In genomic region chr5:106463661-106464191, GRCm38 (mm10) we compare ENCODE assay signal across 10 mouse cellular contexts. TPM values are rescaled to one million over a fixed set of nuclear protein-coding genes. Genes with fewer than 3 reads are reported as not detected.
DNase-seq lines count a peak whose midpoint lies in the region; ATAC-seq lines count a peak whose summit lies in the region.
"Had no signal": no experiment of that assay in that cellular context is flagged by ENCODE, and none has a peak within 500 bp of the region (broad histone marks: within the 10 kb centered on the region; RNA-seq: fewer than 3 reads in every experiment).

No protein-coding gene starts in this region.

- under 1% methylated on average over 25 of the region's 25 CpGs for WGBS in hindbrain, embryonic 11.5 days
- under 1% methylated on average over 25 of the region's 25 CpGs for WGBS in hindbrain, embryonic 12.5 days
- WGBS in limb, embryonic 10.5 days = under 1% methylated on average over 25 of the region's 25 CpGs

- H3K4me2 ChIP-seq in hindbrain, embryonic 11.5 days (replicated peaks; ENCODE audit: low read depth, low read length) = no peak overlapping the region; the same call in 1 of the 2 replicates
- no peak overlapping the region; the same call in 1 of the 2 replicates for H3K4me2 ChIP-seq in hindbrain, embryonic 12.5 days (replicated peaks)
- H3K4me2 ChIP-seq: limb, embryonic 15.5 days had no signal

- peaks cover 8% of the 10 kb centered on the region for H3K4me1 ChIP-seq in hindbrain, embryonic 11.5 days (replicated peaks; ENCODE audit: control insufficient read depth, insufficient read depth, low read length)
- peaks cover 28% of the 10 kb centered on the region for H3K4me1 ChIP-seq in hindbrain, embryonic 12.5 days
- H3K4me1 ChIP-seq in limb, embryonic 10.5 days = peaks cover 31% of the 10 kb centered on the region

- no peaks in the 10 kb centered on the region for H3K9me3 ChIP-seq in hindbrain, embryonic 11.5 days (ENCODE audit: control insufficient read depth, low read length)
- no peaks in the 10 kb centered on the region for H3K9me3 ChIP-seq in hindbrain, embryonic 12.5 days (replicated peaks)
- H3K9me3 ChIP-seq in limb, embryonic 10.5 days (replicated peaks) = no peaks in the 10 kb centered on the region
- H3K9me3 ChIP-seq: limb, embryonic 15.5 days had no signal

- no peak for ATAC-seq in hindbrain, embryonic 11.5 days (ENCODE audit: low FRiP score)
- no peak for ATAC-seq in hindbrain, embryonic 12.5 days (ENCODE audit: low FRiP score)

- H3K4me3 ChIP-seq in hindbrain, embryonic 11.5 days (ENCODE audit: low read depth, low read length) = no peak overlapping the region
- H3K4me3 ChIP-seq in hindbrain, embryonic 12.5 days = no peak overlapping the region
- no peak overlapping the region for H3K4me3 ChIP-seq in limb, embryonic 10.5 days
- H3K4me3 ChIP-seq: limb, embryonic 15.5 days had no signal

- DNase-seq in hindbrain, embryonic 11.5 days (ENCODE audit: low spot score) = peak; percentile 66
- DNase-seq in R1 (ENCODE audit: low read depth, low spot score) = peak; percentile 55
- peak; percentile 59 for DNase-seq in embryo, embryonic 10 days (ENCODE audit: low spot score)
- peak; percentile 70 for DNase-seq in limb, embryonic 10.5 days (ENCODE audit: low spot score)
- no peak for DNase-seq in adrenal gland, adult 18-20 months (ENCODE audit: low spot score in 2 of 2)
- DNase-seq in left cerebral cortex, postnatal 36 days (ENCODE audit: low spot score in 2 of 2) = no peak
- DNase-seq in urinary bladder, postnatal 14 days (ENCODE audit: low spot score) = no peak
- DNase-seq: adrenal gland, adult 2 months had no signal

- H3K36me3 ChIP-seq in hindbrain, embryonic 11.5 days (ENCODE audit: control insufficient read depth, insufficient read depth, low read length) = no peaks in the 10 kb centered on the region
- no peaks in the 10 kb centered on the region for H3K36me3 ChIP-seq in hindbrain, embryonic 12.5 days
- no peaks in the 10 kb centered on the region for H3K36me3 ChIP-seq in limb, embryonic 10.5 days
- H3K36me3 ChIP-seq: limb, embryonic 15.5 days had no signal

- no peak overlapping the region for H3K27ac ChIP-seq in hindbrain, embryonic 11.5 days (ENCODE audit: low read depth, low read length)
- no peak overlapping the region for H3K27ac ChIP-seq in hindbrain, embryonic 12.5 days
- H3K27ac ChIP-seq in limb, embryonic 10.5 days = no peak overlapping the region
- H3K27ac ChIP-seq: limb, embryonic 15.5 days had no signal

- intact Hi-C loops in left cerebral cortex, postnatal 36 days (cut with DNase I) = loop anchor here (10.0 kb wide), 2 partner anchors 181 to 341 kb away; no protein-coding TSS in a partner anchor

- peaks cover 93% of the 10 kb centered on the region for H3K27me3 ChIP-seq in hindbrain, embryonic 11.5 days (ENCODE audit: control insufficient read depth, insufficient read depth, low read length)
- H3K27me3 ChIP-seq in hindbrain, embryonic 12.5 days = peaks cover 100% of the 10 kb centered on the region
- peaks cover 100% of the 10 kb centered on the region for H3K27me3 ChIP-seq in limb, embryonic 10.5 days (ENCODE audit: low read depth, poor library complexity, severe bottlenecking)

- no peak overlapping the region for H3K9ac ChIP-seq in hindbrain, embryonic 11.5 days (ENCODE audit: low read depth, low read length)
- H3K9ac ChIP-seq in hindbrain, embryonic 12.5 days = no peak overlapping the region
- H3K9ac ChIP-seq: limb, embryonic 15.5 days had no signal

RNA-seq across cellular contexts. Expression of gene Barhl2, which starts 5.8 kb away (rescaled TPM):
- 2.0 and 3.3 TPM in 2 replicates for polyA plus RNA-seq in hindbrain, embryonic 11.5 days (2014; fragmentation: Nextera tagmentation; extraction: Ambion mirVana)
- 1.3 and 1.4 TPM in 2 replicates for polyA plus RNA-seq in hindbrain, embryonic 12.5 days (2016; fragmentation: Nextera tagmentation; extraction: Ambion mirVana)
- not detected in 2 replicates for polyA plus RNA-seq in limb, embryonic 10.5 days (2016; fragmentation: Nextera tagmentation; extraction: Ambion mirVana)
- total RNA-seq in adrenal gland, adult 18-20 months (2021) = not detected
- total RNA-seq in left cerebral cortex, postnatal 36 days (2021) = 1 to 10 TPM in 1 of 2 experiments, under 1 TPM in 1; 0.62 to 1.2 TPM
- total RNA-seq: adrenal gland, adult 2 months had no signal
- polyA plus RNA-seq: adrenal gland, adult 2 months; limb, embryonic 15.5 days had no signal

Comparison
In these comparisons a context has a peak if more than half of its experiments do, and no peak if none do; other contexts are left out.
1. DNase-seq: peak in hindbrain, embryonic 11.5 days (single experiment), R1 (single experiment), embryo, embryonic 10 days (single experiment) and limb, embryonic 10.5 days (single experiment); none in adrenal gland, adult 18-20 months (0 of 2), left cerebral cortex, postnatal 36 days (0 of 2) and urinary bladder, postnatal 14 days (single experiment).